Mouse (Mus musculus) heart, adult 2 months (tissue): ENCODE measurements around the gene Hist2h2aa2. TPM values are rescaled to one million over a fixed set of nuclear protein-coding genes. Genes with fewer than 3 reads are reported as not detected.

Source experiments
- DNase-seq, 2 experiments: peaks; one replicate each; pipeline ENCODE4 v3.0.0; 2021
- H3K27ac ChIP-seq: fragments of 200-600 bp; 2 replicates; pipeline ENCODE4 v1.8.1; 2022
- H3K27me3 ChIP-seq: fragments of 200-500 bp; 2 replicates; pipeline ENCODE4 v1.6.1; 2012; ENCODE audit warnings: mild to moderate bottlenecking, low read length, inconsistent platforms, mixed read lengths; ENCODE audit not compliant: control insufficient read depth, insufficient read depth
- H3K36me3 ChIP-seq: fragments of 200-500 bp; 2 replicates; pipeline ENCODE4 v1.6.1; 2012; ENCODE audit warnings: low read length, inconsistent platforms; ENCODE audit not compliant: control insufficient read depth, insufficient read depth
- H3K4me1 ChIP-seq: fragments of 200-500 bp; 2 replicates; pipeline ENCODE4 v1.6.1; 2011; ENCODE audit warnings: low read length; ENCODE audit not compliant: control insufficient read depth, insufficient read depth
- H3K4me3 ChIP-seq: fragments of 200-600 bp; 2 replicates; pipeline ENCODE4 v1.8.1; 2022
- H3K79me2 ChIP-seq: fragments of 200-500 bp; replicated peaks from 2 replicates; pipeline ENCODE4 v1.6.1; 2012; ENCODE audit warnings: mild to moderate bottlenecking, inconsistent platforms, low read length, moderate library complexity, mixed read lengths; ENCODE audit not compliant: control insufficient read depth, insufficient read depth
- H3K9ac ChIP-seq: fragments of 200-500 bp; 2 replicates; pipeline ENCODE4 v1.6.1; 2012; ENCODE audit warnings: low read depth, mild to moderate bottlenecking, control low read depth, inconsistent platforms, low read length, mixed read lengths
- CTCF ChIP-seq: fragments of 200-600 bp; IDR thresholded peaks from 2 replicates; pipeline ENCODE4 v1.8.1; 2022; ENCODE audit warnings: antibody characterized with exemption, mild to moderate bottlenecking, moderate library complexity
- EP300 ChIP-seq: fragments of 200-500 bp; IDR thresholded peaks from 2 replicates; pipeline ENCODE4 v1.6.1; 2011; ENCODE audit warnings: low read depth, low read length, control low read depth; ENCODE audit not compliant: insufficient read depth
- POLR2A ChIP-seq: fragments of 200-500 bp; IDR thresholded peaks from 2 replicates; pipeline ENCODE4 v1.6.1; 2011; ENCODE audit warnings: mild to moderate bottlenecking, low read depth, low read length, control low read depth; ENCODE audit not compliant: insufficient read depth
- WGBS: fragments of 180-500 bp; shearing (Covaris S2); methylation state at CpG from one replicate; pipeline ENCODE4 v1.1.7; 2018; 5-methylcytosine and 5-hydroxymethylcytosine counted together
- intact Hi-C: fragments of 180-260 bp; cut with DNase I; formaldehyde crosslinking; loops from one replicate; pipeline ENCODE4 v1.15.1; 2025
- polyA plus RNA-seq: library from polyadenylated mRNA; depleted of rRNA; stranded (reverse); fragments of >200 nt; gene quantifications from 2 replicates; pipeline ENCODE4 v1.2.3, GENCODE M21; 2012
- total RNA-seq, 2 experiments: library from RNA; stranded (reverse); gene quantifications; 2 replicates each; pipeline ENCODE4 v1.2.3; 2021

Hist2h2aa2 gene
- total and polyA plus RNA-seq, 3 experiments: 73.5 to 218 (median 189) TPM

DNA sequence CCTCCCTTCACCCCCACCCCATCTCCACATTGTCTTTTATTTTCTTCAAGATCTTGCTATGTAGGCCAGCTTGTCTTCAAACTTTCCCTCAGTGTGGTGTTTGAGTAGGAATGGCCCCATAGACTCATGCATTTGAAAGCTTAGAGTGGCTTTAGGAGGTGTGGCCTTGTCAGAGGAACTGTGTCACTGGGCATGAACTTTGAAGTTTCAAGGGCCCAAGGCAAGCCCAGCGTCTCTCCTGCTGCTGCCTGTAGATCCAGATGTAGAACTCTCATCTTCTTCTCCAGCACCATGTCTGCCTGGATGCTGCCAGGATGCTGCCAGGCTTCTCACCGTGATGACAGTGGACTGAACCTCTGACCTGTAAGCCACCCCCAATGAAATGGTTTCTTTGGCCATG, 11.2 kb downstream of the Hist2h2aa2 start:
- Histone ChIP-seq H3K27me3 (no peaks in the 10 kb centered on the region), H3K79me2 (peaks cover 2% of the 10 kb centered on the region; the same call in 1 of the 2 replicates), H3K36me3 (no peaks in the 10 kb centered on the region), H3K4me1 (no peaks in the 10 kb centered on the region; the same call in 1 of the 2 replicates), H3K9ac (no peak overlapping the region), H3K27ac (no peak overlapping the region), H3K4me3 (no peak overlapping the region)
- WGBS: 73% methylated on average over 2 of the region's 2 CpGs
- intact Hi-C loops: no loop called here
- TF ChIP-seq CTCF (no peak), EP300 (no peak), POLR2A (no peak)
- no peak for DNase-seq

DNA sequence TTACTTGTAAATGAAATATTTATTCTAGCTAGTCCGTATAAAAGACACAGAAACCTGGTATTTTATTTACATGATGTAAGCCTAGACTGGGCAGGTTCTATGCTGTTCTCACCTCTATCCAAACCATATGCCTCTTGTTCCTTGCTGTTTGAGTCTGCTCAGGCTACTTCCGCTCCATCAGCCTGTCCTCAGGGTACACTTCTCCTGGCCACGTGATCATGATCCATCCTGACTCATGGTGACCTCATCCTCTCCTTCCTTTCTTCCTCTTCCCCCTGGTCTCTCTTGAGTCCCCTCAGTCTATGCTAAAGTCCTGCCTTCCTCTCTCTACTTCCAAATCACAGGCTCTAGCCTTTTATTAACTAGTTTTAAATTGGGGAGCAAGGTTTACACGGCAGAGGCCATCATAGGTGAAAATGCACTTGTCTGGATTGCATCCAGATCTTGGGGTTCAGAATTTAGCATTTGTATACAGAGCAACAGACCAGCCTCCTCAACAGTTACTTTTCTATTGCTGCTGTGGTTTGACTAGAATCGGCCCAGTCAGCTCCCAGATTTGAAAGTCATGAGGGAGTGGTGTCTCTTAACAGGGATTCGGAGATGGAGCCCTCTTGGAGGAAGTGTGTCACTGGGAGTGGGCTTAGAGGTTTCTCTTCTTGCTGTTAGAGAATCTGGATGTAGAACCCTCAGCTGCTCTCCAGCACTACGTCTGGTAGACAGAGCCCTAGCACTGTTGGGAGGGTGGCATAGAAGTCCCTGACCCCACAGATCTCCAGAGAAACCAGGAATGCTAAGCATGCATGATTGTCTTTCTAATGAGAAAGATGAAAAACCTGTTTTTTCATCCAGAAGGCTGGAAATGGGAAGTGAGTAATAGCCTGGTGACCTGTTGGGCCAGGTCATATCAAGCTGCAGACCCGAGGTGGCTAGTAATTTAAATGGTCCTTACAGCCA, 13.1 kb downstream of the Hist2h2aa2 start:
- WGBS: 53% methylated on average over 8 of the region's 8 CpGs
- H3K9ac ChIP-seq: no peak overlapping the region
- TF ChIP-seq EP300 (no peak), CTCF (no peak), POLR2A (no peak)
- intact Hi-C loops: no loop called here
- H3K27me3 ChIP-seq: no peaks in the 10 kb centered on the region
- H3K27ac ChIP-seq: no peak overlapping the region
- DNase-seq: peak; percentile 16 to 47
- H3K4me3 ChIP-seq: no peak overlapping the region
- peaks cover 5% of the 10 kb centered on the region for H3K4me1 ChIP-seq
- H3K79me2 ChIP-seq: peaks cover 2% of the 10 kb centered on the region; the same call in 1 of the 2 replicates
- H3K36me3 ChIP-seq: peaks cover 2% of the 10 kb centered on the region

DNA sequence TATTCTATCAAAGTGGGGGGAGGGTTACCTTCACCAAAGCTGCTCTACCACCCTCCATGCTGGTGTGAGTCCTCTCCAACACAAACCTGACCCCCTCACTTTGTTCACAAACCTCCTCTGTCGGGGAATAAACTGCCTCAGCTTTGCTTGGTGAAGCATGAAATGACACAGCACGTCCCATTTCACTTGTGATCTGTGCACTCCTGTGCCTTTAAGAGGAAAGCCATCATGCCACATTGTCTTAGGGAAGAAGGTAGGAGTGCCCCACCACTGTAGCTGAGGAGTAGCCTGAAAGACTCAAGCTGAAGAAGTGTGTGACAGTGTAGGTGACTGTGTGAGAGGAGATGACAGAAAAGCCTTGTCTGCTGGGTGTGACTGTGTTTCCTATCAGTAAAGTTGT, 14.7 kb downstream of the Hist2h2aa2 start:
- no peak overlapping the region for H3K27ac ChIP-seq
- no peaks in the 10 kb centered on the region for H3K27me3 ChIP-seq
- no peak overlapping the region for H3K9ac ChIP-seq
- intact Hi-C loops: no loop called here
- H3K36me3 ChIP-seq: peaks cover 2% of the 10 kb centered on the region
- no peak overlapping the region for H3K4me3 ChIP-seq
- peak in 1 of 2 experiments; percentile 10 for DNase-seq
- WGBS: 62% methylated on average over 2 of the region's 2 CpGs
- TF ChIP-seq EP300: no peak
- no peak for TF ChIP-seq CTCF
- TF ChIP-seq POLR2A: no peak
- H3K79me2 ChIP-seq: peaks cover 2% of the 10 kb centered on the region; the same call in 1 of the 2 replicates
- H3K4me1 ChIP-seq: peaks cover 7% of the 10 kb centered on the region

DNA sequence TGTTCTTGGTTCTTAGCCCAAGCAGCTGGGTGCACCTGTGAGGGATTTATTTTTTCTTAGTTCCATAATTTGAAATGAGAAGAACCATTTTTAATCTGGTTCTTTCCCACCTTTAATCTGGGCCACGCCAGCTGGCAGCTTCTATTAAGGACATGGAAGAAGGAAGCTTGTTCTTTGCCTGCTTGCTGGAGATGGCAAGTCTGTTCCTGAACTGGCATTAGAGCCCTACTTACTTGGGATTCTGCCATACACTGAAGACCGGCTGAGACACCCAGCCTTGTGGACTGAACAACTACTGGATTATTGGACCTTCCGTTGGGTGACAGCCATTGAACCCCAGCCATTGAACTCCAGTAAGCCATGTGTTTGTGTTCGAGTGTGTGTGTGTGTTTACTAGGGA, 17.3 kb downstream of the Hist2h2aa2 start:
- WGBS: 81% methylated on average over 4 of the region's 4 CpGs
- TF ChIP-seq POLR2A: no peak
- no peak for TF ChIP-seq CTCF
- no peak for TF ChIP-seq EP300
- no peaks in the 10 kb centered on the region for H3K27me3 ChIP-seq
- no peak overlapping the region for H3K4me3 ChIP-seq
- H3K4me1 ChIP-seq: peaks cover 7% of the 10 kb centered on the region
- no peak overlapping the region for H3K9ac ChIP-seq
- intact Hi-C loops: loop anchor here (2.0 to 5.0 kb wide), 2 partner anchors 14 to 330 kb away; partner anchors contain the start of genes Aph1a and BC028528
- H3K79me2 ChIP-seq: peaks cover 2% of the 10 kb centered on the region; the same call in 1 of the 2 replicates
- no peak overlapping the region for H3K27ac ChIP-seq
- no peak for DNase-seq
- H3K36me3 ChIP-seq: peaks cover 2% of the 10 kb centered on the region

DNA sequence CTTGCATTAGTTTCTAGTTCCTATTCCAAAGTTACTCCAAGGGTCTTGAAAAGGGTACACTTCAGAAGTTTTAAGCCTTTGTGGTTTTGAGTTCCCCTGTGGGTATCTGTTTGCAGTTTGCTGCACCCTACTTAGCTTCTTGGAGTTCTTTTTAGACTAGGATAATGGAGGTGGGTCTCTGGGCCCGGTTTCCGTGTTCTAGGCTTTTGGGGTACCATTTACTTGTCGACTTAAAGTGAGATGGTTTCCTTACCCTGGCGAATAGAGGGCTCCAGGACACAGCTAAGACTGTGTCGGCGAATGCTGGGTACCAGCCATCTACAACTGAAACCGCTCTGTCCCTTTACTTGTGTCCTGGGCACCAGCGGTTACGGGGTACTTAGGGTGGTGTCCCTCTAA, 18.4 kb downstream of the Hist2h2aa2 start:
- Histone ChIP-seq H3K4me3 (peak overlapping the region; percentile 57), H3K9ac (peak overlapping the region; percentile 69), H3K4me1 (peaks cover 7% of the 10 kb centered on the region), H3K36me3 (peaks cover 2% of the 10 kb centered on the region), H3K79me2 (peaks cover 2% of the 10 kb centered on the region; the same call in 1 of the 2 replicates), H3K27me3 (no peaks in the 10 kb centered on the region), H3K27ac (peak overlapping the region; percentile 98)
- peak; percentile 34 to 50 for DNase-seq
- TF ChIP-seq CTCF (no peak), EP300 (no peak), POLR2A (no peak)
- intact Hi-C loops: loop anchor here (2.0 to 5.0 kb wide), 2 partner anchors 15 to 329 kb away; partner anchors contain the start of genes Aph1a and BC028528
- 40% methylated on average over 9 of the region's 9 CpGs for WGBS
